Mouse (Mus musculus) ovary, adult 2 months (tissue): ENCODE results near the gene Scaf4. TPM values are rescaled to one million over a fixed set of nuclear protein-coding genes. Genes with fewer than 3 reads are reported as not detected.

ENCODE experiments used
- polyA plus RNA-seq: library from polyadenylated mRNA; depleted of rRNA; stranded (reverse); fragments of >200 nt; gene quantifications from 2 replicates; pipeline ENCODE4 v1.2.3, GENCODE M21; 2012; rRNA removed

The Scaf4 gene
- 61.4 and 66.7 TPM in 2 replicates for polyA plus RNA-seq

GRCm38 (mm10) chr16:90283905-90284891, at the start of gene Scaf4:
Gene Scaf4 (minus strand): TSS chr16:90284503.

GRCm38 (mm10) chr16:90220026-90220891, 64.0 kb downstream of the Scaf4 start, which contains the start of gene Sod1:
Gene Sod1 (plus strand): TSS chr16:90220754.

Other genes with a start within 250 kb of the Scaf4 start
- 3.4 and 4.1 TPM in 2 replicates for gene Tiam1, start 140.7 kb downstream of the Scaf4 start, polyA plus RNA-seq
- gene Sod1, start 63.7 kb downstream of the Scaf4 start, polyA plus RNA-seq = 486 and 665 TPM in 2 replicates
- gene Hunk, start 101.5 kb upstream of the Scaf4 start, polyA plus RNA-seq = 5.4 and 5.7 TPM in 2 replicates